Mouse (Mus musculus): ENCODE results near the gene Znhit2. TPM values are rescaled to one million over a fixed set of nuclear protein-coding genes. Genes with fewer than 3 reads are reported as not detected.

Znhit2 gene
- polyA plus RNA-seq, 1 experiment from 2014 or later, result 27.6 TPM

GRCm38 (mm10) chr19:6063081-6063480 lies 2.1 kb downstream of the Znhit2 start:
- Histone ChIP-seq H3K4me1 (ENCODE audit: control insufficient read depth, insufficient read depth, low read length) (peaks cover 24% of the 10 kb centered on the region), H3K4me3 (ENCODE audit: low read depth, low read length) (no peak overlapping the region)

GRCm38 (mm10) chr19:6066571-6066970 lies 5.6 kb downstream of the Znhit2 start:
- WGBS, result 25% methylated on average over 5 of the region's 5 CpGs

More at GRCm38 (mm10) chr19:6063081-6063480, 2.1 kb downstream of the Znhit2 start:
- Histone ChIP-seq H3K27ac (ENCODE audit: low read length) (no peak overlapping the region), H3K4me2 (replicated peaks; ENCODE audit: low read depth, low read length) (no peak overlapping the region), H3K9me3 (ENCODE audit: control insufficient read depth, low read depth, low read length) (no peaks in the 10 kb centered on the region), H3K27me3 (ENCODE audit: control insufficient read depth, insufficient read depth, low read length) (no peaks in the 10 kb centered on the region), H3K36me3 (ENCODE audit: control insufficient read depth, insufficient read depth, low read length) (peaks cover 13% of the 10 kb centered on the region), H3K9ac (replicated peaks; ENCODE audit: low read depth, low read length) (0 out of 2 replicates have a peak overlapping the region, but pooled peaks have one; percentile 95)
- WGBS, result 92% methylated on average over 6 of the region's 6 CpGs
- ATAC-seq (ENCODE audit: insufficient number of reproducible peaks, insufficient read depth, low FRiP score, low read depth), result no peak

DNA sequence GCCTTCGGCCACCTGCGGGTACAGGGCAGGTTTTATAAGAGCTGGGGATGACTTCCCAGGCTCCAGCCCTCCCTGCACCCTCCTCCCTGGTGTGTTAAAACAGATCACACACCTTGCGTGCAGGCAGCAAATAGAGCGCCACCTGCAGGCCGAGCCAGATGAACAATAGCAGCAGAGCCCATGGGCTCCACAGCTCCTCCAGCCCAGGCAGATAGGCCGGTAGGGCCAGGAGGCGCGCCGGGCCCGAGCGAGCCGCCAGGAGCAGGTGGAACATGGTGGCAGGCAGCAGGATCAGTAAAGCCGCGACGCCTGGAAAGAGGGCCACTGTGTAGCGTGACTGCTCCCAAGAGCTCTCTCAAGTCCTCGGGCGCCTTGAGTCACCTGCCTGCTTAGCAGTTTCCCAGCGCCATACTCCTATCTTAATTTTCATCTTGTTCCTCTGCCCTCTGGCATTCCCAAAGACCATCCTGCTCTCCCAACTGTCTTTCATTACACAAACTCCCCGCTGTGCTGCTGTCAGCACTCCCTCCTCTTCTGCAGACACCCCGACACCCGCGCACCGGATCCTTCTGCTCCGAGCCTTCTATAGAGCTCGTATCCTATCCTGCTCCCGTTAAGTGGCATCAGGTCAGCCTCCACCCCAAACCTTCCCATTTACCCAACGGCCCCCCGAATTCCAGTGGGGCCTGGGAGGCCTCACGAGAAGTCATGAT lies 6.2 kb downstream of the Znhit2 start:
- H3K9ac ChIP-seq (replicated peaks; ENCODE audit: low read depth, low read length), result peak overlapping the region; percentile 40
- WGBS, result 1% methylated on average over 30 of the region's 30 CpGs
- peaks cover 15% of the 10 kb centered on the region for H3K4me1 ChIP-seq (ENCODE audit: control insufficient read depth, insufficient read depth, low read length)
- H3K4me3 ChIP-seq (ENCODE audit: low read depth, low read length), result peak overlapping the region; percentile 38
- H3K27me3 ChIP-seq (ENCODE audit: control insufficient read depth, insufficient read depth, low read length), result no peaks in the 10 kb centered on the region
- peaks cover 9% of the 10 kb centered on the region for H3K36me3 ChIP-seq (ENCODE audit: control insufficient read depth, insufficient read depth, low read length)
- H3K9me3 ChIP-seq (ENCODE audit: control insufficient read depth, low read depth, low read length), result no peaks in the 10 kb centered on the region
- ATAC-seq (ENCODE audit: insufficient number of reproducible peaks, insufficient read depth, low FRiP score, low read depth), result peak; percentile 51; the same call in 1 of the 2 replicates
- H3K27ac ChIP-seq (ENCODE audit: low read length), result peak overlapping the region; percentile 49; the same call in 1 of the 2 replicates
- peak overlapping the region; percentile 85 for H3K4me2 ChIP-seq (replicated peaks; ENCODE audit: low read depth, low read length)

More at GRCm38 (mm10) chr19:6066571-6066970, 5.6 kb downstream of the Znhit2 start:
- Histone ChIP-seq H3K9me3 (ENCODE audit: control insufficient read depth, low read depth, low read length) (no peaks in the 10 kb centered on the region), H3K36me3 (ENCODE audit: control insufficient read depth, insufficient read depth, low read length) (peaks cover 9% of the 10 kb centered on the region), H3K27ac (ENCODE audit: low read length) (peak overlapping the region; percentile 49; the same call in 1 of the 2 replicates), H3K27me3 (ENCODE audit: control insufficient read depth, insufficient read depth, low read length) (no peaks in the 10 kb centered on the region), H3K4me2 (replicated peaks; ENCODE audit: low read depth, low read length) (peak overlapping the region; percentile 85), H3K9ac (replicated peaks; ENCODE audit: low read depth, low read length) (no peak overlapping the region), H3K4me3 (ENCODE audit: low read depth, low read length) (peak overlapping the region; percentile 38), H3K4me1 (ENCODE audit: control insufficient read depth, insufficient read depth, low read length) (peaks cover 18% of the 10 kb centered on the region)
- ATAC-seq (ENCODE audit: insufficient number of reproducible peaks, insufficient read depth, low FRiP score, low read depth), result no peak

DNA sequence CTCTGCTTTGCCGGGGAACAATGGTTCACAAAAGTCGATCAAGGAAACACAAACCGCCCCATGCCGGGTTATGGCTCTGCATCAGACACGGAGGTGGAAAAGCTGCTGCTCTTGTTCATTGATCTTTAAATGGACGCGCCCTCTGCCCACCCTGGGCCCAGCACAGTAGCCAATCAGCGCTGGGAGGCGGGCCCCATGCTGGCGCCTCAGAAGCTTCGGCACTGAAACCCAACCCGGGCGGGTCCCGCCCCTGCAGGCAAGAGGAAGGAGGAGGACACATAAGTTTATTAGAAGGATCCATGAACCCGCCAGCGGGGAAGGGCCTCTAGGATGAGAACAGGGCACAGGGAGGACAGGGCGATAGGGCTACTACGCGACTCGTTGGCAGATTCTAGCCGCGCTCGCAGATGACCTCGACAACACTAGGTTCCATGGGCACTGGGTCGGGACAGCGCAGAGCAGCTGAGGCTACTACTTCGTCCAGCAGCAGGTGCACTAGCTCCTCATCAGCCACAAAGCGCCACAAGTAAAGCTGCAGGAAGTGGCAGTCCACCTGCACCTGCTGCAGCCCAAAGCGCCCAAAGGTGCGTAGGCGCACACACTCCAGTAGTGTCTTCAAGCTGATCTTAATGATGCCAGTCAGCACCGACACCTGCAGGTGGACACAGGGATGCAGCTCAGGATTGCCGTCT lies 6.9 kb downstream of the Znhit2 start, which contains the start of gene Tm7sf2:
Gene Tm7sf2 (minus strand): TSS at position 650 of the 692 bp plus-strand sequence.
- peak within 1 kb of the TSS; percentile 74 for H3K27ac ChIP-seq (ENCODE audit: low read length)
- H3K9ac ChIP-seq (replicated peaks; ENCODE audit: low read depth, low read length), result peak within 1 kb of the TSS; percentile 40
- 8% methylated on average over 33 of the region's 33 CpGs for WGBS
- peak within 1 kb of the TSS; percentile 85 for H3K4me2 ChIP-seq (replicated peaks; ENCODE audit: low read depth, low read length)
- peak; percentile 94 for ATAC-seq (ENCODE audit: insufficient number of reproducible peaks, insufficient read depth, low FRiP score, low read depth)
- H3K4me3 ChIP-seq (ENCODE audit: low read depth, low read length), result peak within 1 kb of the TSS; percentile 38
- H3K9me3 ChIP-seq (ENCODE audit: control insufficient read depth, low read depth, low read length), result no peaks in the 10 kb centered on the region
- peaks cover 9% of the 10 kb centered on the region for H3K36me3 ChIP-seq (ENCODE audit: control insufficient read depth, insufficient read depth, low read length)
- H3K27me3 ChIP-seq (ENCODE audit: control insufficient read depth, insufficient read depth, low read length), result no peaks in the 10 kb centered on the region
- peaks cover 8% of the 10 kb centered on the region for H3K4me1 ChIP-seq (ENCODE audit: control insufficient read depth, insufficient read depth, low read length)

DNA sequence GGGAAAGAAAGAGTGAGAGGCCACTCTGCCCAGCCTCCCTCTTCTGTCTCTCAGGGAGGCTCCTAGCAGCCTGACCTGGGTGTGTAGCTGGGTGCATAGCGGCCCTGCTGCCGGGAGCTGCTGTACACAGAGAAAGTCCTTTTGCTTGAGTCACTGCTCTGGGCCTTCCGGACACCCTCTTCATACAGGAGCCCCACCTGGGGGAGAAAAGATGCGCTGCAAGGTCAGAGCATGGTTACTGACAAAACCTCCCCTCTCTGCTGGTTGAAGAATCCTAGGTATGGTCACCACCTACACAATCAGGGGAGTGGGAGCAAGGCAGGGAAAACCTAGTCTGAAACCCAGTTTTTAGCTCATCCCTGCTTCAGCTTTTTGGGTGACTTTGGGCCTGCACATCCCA lies 8.0 kb downstream of the Znhit2 start:
- H3K4me3 ChIP-seq (ENCODE audit: low read depth, low read length), result no peak overlapping the region
- H3K4me2 ChIP-seq (replicated peaks; ENCODE audit: low read depth, low read length), result no peak overlapping the region
- no peak for ATAC-seq (ENCODE audit: insufficient number of reproducible peaks, insufficient read depth, low FRiP score, low read depth)
- H3K27ac ChIP-seq (ENCODE audit: low read length), result no peak overlapping the region
- H3K36me3 ChIP-seq (ENCODE audit: control insufficient read depth, insufficient read depth, low read length), result peaks cover 14% of the 10 kb centered on the region
- H3K27me3 ChIP-seq (ENCODE audit: control insufficient read depth, insufficient read depth, low read length), result no peaks in the 10 kb centered on the region
- H3K9ac ChIP-seq (replicated peaks; ENCODE audit: low read depth, low read length), result no peak overlapping the region
- peaks cover 8% of the 10 kb centered on the region; the same call in 1 of the 2 replicates for H3K4me1 ChIP-seq (ENCODE audit: control insufficient read depth, insufficient read depth, low read length)
- 68% methylated on average over 4 of the region's 4 CpGs for WGBS
- no peaks in the 10 kb centered on the region for H3K9me3 ChIP-seq (ENCODE audit: control insufficient read depth, low read depth, low read length)

DNA sequence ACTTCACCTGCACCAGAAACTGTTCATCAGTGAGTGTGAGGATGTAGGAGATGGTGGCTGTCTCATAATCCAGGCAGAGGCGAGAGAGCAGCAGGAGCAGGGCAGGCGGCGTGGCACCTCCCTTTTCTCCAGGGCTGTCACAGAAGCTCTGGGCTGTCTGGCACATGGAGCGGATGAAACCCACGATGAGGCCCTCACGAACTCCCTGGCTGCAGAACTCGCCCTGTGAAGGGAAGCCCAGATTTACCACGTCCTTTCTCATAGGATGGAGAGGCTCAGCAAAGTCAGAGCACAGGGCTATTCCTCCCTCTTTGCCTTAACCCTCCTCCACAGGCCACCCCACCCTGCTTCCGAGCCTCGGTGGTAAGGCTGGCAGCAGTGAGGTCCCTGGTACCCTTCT lies 8.9 kb downstream of the Znhit2 start:
- no peak for ATAC-seq (ENCODE audit: insufficient number of reproducible peaks, insufficient read depth, low FRiP score, low read depth)
- Histone ChIP-seq H3K4me1 (ENCODE audit: control insufficient read depth, insufficient read depth, low read length) (peaks cover 8% of the 10 kb centered on the region; the same call in 1 of the 2 replicates), H3K36me3 (ENCODE audit: control insufficient read depth, insufficient read depth, low read length) (peaks cover 18% of the 10 kb centered on the region), H3K27me3 (ENCODE audit: control insufficient read depth, insufficient read depth, low read length) (no peaks in the 10 kb centered on the region), H3K9me3 (ENCODE audit: control insufficient read depth, low read depth, low read length) (no peaks in the 10 kb centered on the region), H3K4me3 (ENCODE audit: low read depth, low read length) (no peak overlapping the region), H3K9ac (replicated peaks; ENCODE audit: low read depth, low read length) (no peak overlapping the region), H3K4me2 (replicated peaks; ENCODE audit: low read depth, low read length) (no peak overlapping the region), H3K27ac (ENCODE audit: low read length) (no peak overlapping the region)
- WGBS, result 92% methylated on average over 10 of the region's 10 CpGs

GRCm38 (mm10) chr19:6070571-6071250 lies 9.7 kb downstream of the Znhit2 start:
- no peak for ATAC-seq (ENCODE audit: insufficient number of reproducible peaks, insufficient read depth, low FRiP score, low read depth)
- no peak overlapping the region for H3K9ac ChIP-seq (replicated peaks; ENCODE audit: low read depth, low read length)
- no peak overlapping the region for H3K4me3 ChIP-seq (ENCODE audit: low read depth, low read length)
- peaks cover 8% of the 10 kb centered on the region; the same call in 1 of the 2 replicates for H3K4me1 ChIP-seq (ENCODE audit: control insufficient read depth, insufficient read depth, low read length)
- no peak overlapping the region for H3K27ac ChIP-seq (ENCODE audit: low read length)
- WGBS, result 92% methylated on average over 31 of the region's 31 CpGs
- H3K27me3 ChIP-seq (ENCODE audit: control insufficient read depth, insufficient read depth, low read length), result no peaks in the 10 kb centered on the region
- peaks cover 25% of the 10 kb centered on the region for H3K36me3 ChIP-seq (ENCODE audit: control insufficient read depth, insufficient read depth, low read length)
- no peak overlapping the region for H3K4me2 ChIP-seq (replicated peaks; ENCODE audit: low read depth, low read length)
- no peaks in the 10 kb centered on the region for H3K9me3 ChIP-seq (ENCODE audit: control insufficient read depth, low read depth, low read length)

DNA sequence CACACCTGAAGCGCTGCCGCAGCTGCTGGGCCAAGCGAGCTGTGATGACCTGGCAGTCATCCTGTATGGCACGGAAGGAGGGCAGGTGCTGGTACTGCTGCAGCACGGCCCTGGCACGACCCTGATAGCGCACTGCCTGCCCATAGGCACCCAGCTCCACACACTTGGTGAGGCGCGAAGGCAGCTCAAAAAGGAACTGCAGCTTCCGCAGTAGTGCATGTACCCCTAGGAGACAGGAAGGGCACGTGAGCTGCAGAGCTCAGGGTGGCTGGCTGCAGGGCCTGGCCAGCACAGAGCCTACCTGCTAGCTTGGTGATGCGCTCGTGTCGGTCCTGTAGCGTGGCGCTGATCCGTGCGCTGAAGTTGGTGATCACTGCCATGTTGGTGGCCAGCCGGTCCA lies 10.3 kb downstream of the Znhit2 start:
- H3K4me3 ChIP-seq (ENCODE audit: low read depth, low read length), result no peak overlapping the region
- no peak for ATAC-seq (ENCODE audit: insufficient number of reproducible peaks, insufficient read depth, low FRiP score, low read depth)
- peaks cover 25% of the 10 kb centered on the region for H3K36me3 ChIP-seq (ENCODE audit: control insufficient read depth, insufficient read depth, low read length)
- no peak overlapping the region for H3K27ac ChIP-seq (ENCODE audit: low read length)
- peaks cover 13% of the 10 kb centered on the region; the same call in 1 of the 2 replicates for H3K4me1 ChIP-seq (ENCODE audit: control insufficient read depth, insufficient read depth, low read length)
- no peaks in the 10 kb centered on the region for H3K27me3 ChIP-seq (ENCODE audit: control insufficient read depth, insufficient read depth, low read length)
- H3K9ac ChIP-seq (replicated peaks; ENCODE audit: low read depth, low read length), result no peak overlapping the region
- WGBS, result 92% methylated on average over 19 of the region's 19 CpGs
- no peaks in the 10 kb centered on the region for H3K9me3 ChIP-seq (ENCODE audit: control insufficient read depth, low read depth, low read length)
- H3K4me2 ChIP-seq (replicated peaks; ENCODE audit: low read depth, low read length), result no peak overlapping the region

All from stomach, embryonic 14.5 days (tissue).